Mouse (Mus musculus) gastrocnemius, adult 2 months (tissue): ENCODE data around the gene Lrrc8d. TPM values are rescaled to one million over a fixed set of nuclear protein-coding genes. Genes with fewer than 3 reads are reported as not detected.

Experiments
- DNase-seq: peaks from one replicate; pipeline ENCODE4 v3.0.0; 2022
- H3K27ac ChIP-seq: fragments of 200-600 bp; 2 replicates; pipeline ENCODE4 v1.8.1; 2022; ENCODE audit warnings: mild to moderate bottlenecking
- H3K4me3 ChIP-seq: fragments of 200-600 bp; 2 replicates; pipeline ENCODE4 v1.8.1; 2022; ENCODE audit warnings: mild to moderate bottlenecking, moderate library complexity
- CTCF ChIP-seq: fragments of 200-600 bp; IDR thresholded peaks from 2 replicates; pipeline ENCODE4 v1.8.1; 2022; ENCODE audit warnings: antibody characterized with exemption, mild to moderate bottlenecking, moderate library complexity
- intact Hi-C: fragments of 180-260 bp; cut with DNase I; formaldehyde crosslinking; loops from one replicate; pipeline ENCODE4 v1.15.1; 2025
- long read RNA-seq, 2 experiments: library from polyadenylated mRNA; stranded (forward); transcript quantifications; one replicate each; pipeline ENCODE4 v2.0.0; 2021
- total RNA-seq, 2 experiments: library from RNA; stranded (reverse); gene quantifications; 2 replicates each; pipeline ENCODE4 v1.2.3; 2021

The Lrrc8d gene
- total RNA-seq = 1 to 10 TPM; 3.2 to 5.0 TPM
- long read RNA-seq, experiment 1, partial matches to known transcripts = 0 of 4 reads
- long read RNA-seq, experiment 1, other reads (novel, unspliced or antisense) = 2 of 4 reads
- long read RNA-seq, experiment 2, partial matches to known transcripts = 0 of 3 reads
- long read RNA-seq, experiment 2, other reads (novel, unspliced or antisense) = 0 of 3 reads

- Histone ChIP-seq H3K4me3 (peak within 1 kb of the TSS; percentile 92), H3K27ac (peak within 1 kb of the TSS; percentile 90)
- intact Hi-C loops = no loop called here
- DNase-seq = peak; percentile 93
- TF ChIP-seq CTCF = peak; percentile 33; the same call in 1 of the 2 replicates
Measured at GRCm38 (mm10) chr5:105699141-105700069, at the start of gene Lrrc8d. Lrrc8d (plus strand) TSS chr5:105699969.

GRCm38 (mm10) chr5:105650728-105651479 lies 48.9 kb upstream of the Lrrc8d start:
- peak overlapping the region; percentile 44 for H3K27ac ChIP-seq
- no peak for DNase-seq
- H3K4me3 ChIP-seq = peak overlapping the region; percentile 20; the same call in 1 of the 2 replicates
- intact Hi-C loops = no loop called here
- TF ChIP-seq CTCF = no peak

GRCm38 (mm10) chr5:105651561-105651991 lies 48.2 kb upstream of the Lrrc8d start:
- no peak for DNase-seq
- TF ChIP-seq CTCF = no peak
- Histone ChIP-seq H3K27ac (peak overlapping the region; percentile 44), H3K4me3 (peak overlapping the region; percentile 20)
- intact Hi-C loops = no loop called here

- DNase-seq = peak; percentile 85
- TF ChIP-seq CTCF = peak; percentile 97
- peak overlapping the region; percentile 57 for H3K27ac ChIP-seq
- H3K4me3 ChIP-seq = peak overlapping the region; percentile 45
- intact Hi-C loops = loop anchor here (1.0 kb wide), 2 partner anchors 135 to 249 kb away; partner anchors contain the start of gene Lrrc8c
Measured at GRCm38 (mm10) chr5:105654237-105655063, 45.3 kb upstream of the Lrrc8d start.

- intact Hi-C loops = no loop called here
- no peak for TF ChIP-seq CTCF
- H3K4me3 ChIP-seq = no peak overlapping the region
- no peak for DNase-seq
- H3K27ac ChIP-seq = no peak overlapping the region
Measured at GRCm38 (mm10) chr5:105655100-105655734, 44.6 kb upstream of the Lrrc8d start.

- intact Hi-C loops = no loop called here
- no peak for TF ChIP-seq CTCF
- Histone ChIP-seq H3K4me3 (no peak overlapping the region), H3K27ac (no peak overlapping the region)
- DNase-seq = no peak
Measured at GRCm38 (mm10) chr5:105661894-105662293, 37.9 kb upstream of the Lrrc8d start.

- intact Hi-C loops = no loop called here
- Histone ChIP-seq H3K4me3 (no peak overlapping the region), H3K27ac (no peak overlapping the region)
- no peak for DNase-seq
- TF ChIP-seq CTCF = no peak
Measured at GRCm38 (mm10) chr5:105666930-105667329, 32.8 kb upstream of the Lrrc8d start.

GRCm38 (mm10) chr5:105667411-105667810 lies 32.4 kb upstream of the Lrrc8d start:
- intact Hi-C loops = no loop called here
- no peak for DNase-seq

GRCm38 (mm10) chr5:105669086-105669485 lies 30.7 kb upstream of the Lrrc8d start:
- intact Hi-C loops = no loop called here
- Histone ChIP-seq H3K4me3 (no peak overlapping the region), H3K27ac (no peak overlapping the region)
- DNase-seq = no peak
- no peak for TF ChIP-seq CTCF

More at GRCm38 (mm10) chr5:105667411-105667810, 32.4 kb upstream of the Lrrc8d start:
- Histone ChIP-seq H3K4me3 (no peak overlapping the region), H3K27ac (no peak overlapping the region)
- TF ChIP-seq CTCF = no peak

GRCm38 (mm10) chr5:105669508-105670353 lies 30.0 kb upstream of the Lrrc8d start:
- Histone ChIP-seq H3K4me3 (no peak overlapping the region), H3K27ac (no peak overlapping the region)
- intact Hi-C loops = no loop called here
- no peak for DNase-seq
- no peak for TF ChIP-seq CTCF
